ENCODE assay signal across 10 mouse cellular contexts in genomic region chr19:44312007-44312360, GRCm38 (mm10). TPM values are rescaled to one million over a fixed set of nuclear protein-coding genes. Genes with fewer than 3 reads are reported as not detected.
DNase-seq lines count a peak whose midpoint lies in the region; ATAC-seq and TF ChIP-seq lines count a peak whose summit lies in the region.
"Had no signal": no experiment of that assay in that cellular context is flagged by ENCODE, and none has a peak within 500 bp of the region (broad histone marks: within the 10 kb centered on the region; RNA-seq: fewer than 3 reads in every experiment).

No protein-coding gene starts in this region.

- H3K4me1 ChIP-seq in forebrain, embryonic 13.5 days = peaks cover 33% of the 10 kb centered on the region
- H3K4me1 ChIP-seq in forebrain, embryonic 12.5 days = peaks cover 39% of the 10 kb centered on the region
- peaks cover 27% of the 10 kb centered on the region for H3K4me1 ChIP-seq in lung, embryonic 15.5 days
- peaks cover 3% of the 10 kb centered on the region; the same call in 1 of the 2 replicates for H3K4me1 ChIP-seq in hindbrain, postnatal 0 days (ENCODE audit: insufficient read depth, low read length)
- no peaks in the 10 kb centered on the region; the same call in 1 of the 2 replicates for H3K4me1 ChIP-seq in stomach, postnatal 0 days (replicated peaks; ENCODE audit: control insufficient read depth, insufficient read depth)

- WGBS in forebrain, embryonic 13.5 days = 21% methylated on average over 4 of the region's 4 CpGs
- WGBS in forebrain, embryonic 12.5 days = 15% methylated on average over 4 of the region's 4 CpGs
- 31% methylated on average over 4 of the region's 4 CpGs for whole genome bisulfite sequencing in lung, embryonic 15.5 days
- 13% methylated on average over 4 of the region's 4 CpGs for WGBS in hindbrain, postnatal 0 days
- 33% methylated on average over 4 of the region's 4 CpGs for WGBS in stomach, postnatal 0 days

- H3K4me3 ChIP-seq in forebrain, embryonic 13.5 days = no peak overlapping the region
- H3K4me3 ChIP-seq in forebrain, embryonic 12.5 days (replicated peaks) = no peak overlapping the region
- no peak overlapping the region for H3K4me3 ChIP-seq in lung, embryonic 15.5 days
- no peak overlapping the region for H3K4me3 ChIP-seq in hindbrain, postnatal 0 days (ENCODE audit: low read length)
- H3K4me3 ChIP-seq in stomach, postnatal 0 days (ENCODE audit: low read depth, low read length) = no peak overlapping the region
- H3K4me3 ChIP-seq: embryonic facial prominence, embryonic 15.5 days had no signal

- H3K9me3 ChIP-seq in forebrain, embryonic 13.5 days (replicated peaks) = no peaks in the 10 kb centered on the region
- no peaks in the 10 kb centered on the region for H3K9me3 ChIP-seq in forebrain, embryonic 12.5 days
- H3K9me3 ChIP-seq in lung, embryonic 15.5 days = no peaks in the 10 kb centered on the region
- H3K9me3 ChIP-seq in hindbrain, postnatal 0 days (ENCODE audit: low read length) = no peaks in the 10 kb centered on the region
- no peaks in the 10 kb centered on the region for H3K9me3 ChIP-seq in stomach, postnatal 0 days (ENCODE audit: control insufficient read depth, low read length)
- H3K9me3 ChIP-seq: embryonic facial prominence, embryonic 15.5 days had no signal

- no peaks in the 10 kb centered on the region for H3K27me3 ChIP-seq in forebrain, embryonic 13.5 days
- H3K27me3 ChIP-seq in forebrain, embryonic 12.5 days = no peaks in the 10 kb centered on the region; the same call in 1 of the 2 replicates
- H3K27me3 ChIP-seq in lung, embryonic 15.5 days = no peaks in the 10 kb centered on the region
- H3K27me3 ChIP-seq in hindbrain, postnatal 0 days (ENCODE audit: insufficient read depth, low read length) = no peaks in the 10 kb centered on the region
- H3K27me3 ChIP-seq in stomach, postnatal 0 days (ENCODE audit: control insufficient read depth, insufficient read depth, low read length) = no peaks in the 10 kb centered on the region
- H3K27me3 ChIP-seq: embryonic facial prominence, embryonic 15.5 days had no signal

- TF ChIP-seq CTCF in hindbrain, postnatal 0 days (IDR thresholded peaks at IDR 0.05; ENCODE audit: low read depth) = no peak
- TF ChIP-seq CTCF in stomach, postnatal 0 days (IDR thresholded peaks at IDR 0.05; ENCODE audit: low read depth) = no peak

- H3K27ac ChIP-seq in forebrain, embryonic 13.5 days = peak overlapping the region; percentile 42; the same call in 1 of the 2 replicates
- no peak overlapping the region for H3K27ac ChIP-seq in forebrain, embryonic 12.5 days
- peak overlapping the region; percentile 26; the same call in 1 of the 2 replicates for H3K27ac ChIP-seq in lung, embryonic 15.5 days
- H3K27ac ChIP-seq in hindbrain, postnatal 0 days = peak overlapping the region; percentile 51; the same call in 1 of the 2 replicates
- H3K27ac ChIP-seq in stomach, postnatal 0 days (replicated peaks) = no peak overlapping the region
- H3K27ac ChIP-seq: embryonic facial prominence, embryonic 15.5 days; liver, embryonic 14.5 days had no signal

- no peak overlapping the region for H3K4me2 ChIP-seq in forebrain, embryonic 13.5 days
- H3K4me2 ChIP-seq in forebrain, embryonic 12.5 days = no peak overlapping the region
- H3K4me2 ChIP-seq in lung, embryonic 15.5 days = no peak overlapping the region
- H3K4me2 ChIP-seq in hindbrain, postnatal 0 days (ENCODE audit: low read depth, low read length) = no peak overlapping the region
- no peak overlapping the region for H3K4me2 ChIP-seq in stomach, postnatal 0 days (replicated peaks; ENCODE audit: low read depth)
- H3K4me2 ChIP-seq: embryonic facial prominence, embryonic 15.5 days had no signal

- no peak for DNase-seq in lung, postnatal 4 days
- peak; percentile 65 for DNase-seq in hindbrain, postnatal 0 days (ENCODE audit: low spot score)
- DNase-seq in stomach, postnatal 0 days (ENCODE audit: low spot score) = peak; percentile 34
- no peak for DNase-seq in thymus, postnatal 36 days
- no peak for DNase-seq in thymus, postnatal 10 days (ENCODE audit: low spot score in 2 of 2)

- peaks cover 24% of the 10 kb centered on the region for H3K36me3 ChIP-seq in forebrain, embryonic 13.5 days (ENCODE audit: poor library complexity, severe bottlenecking)
- peaks cover 18% of the 10 kb centered on the region for H3K36me3 ChIP-seq in forebrain, embryonic 12.5 days (replicated peaks)
- peaks cover 19% of the 10 kb centered on the region for H3K36me3 ChIP-seq in lung, embryonic 15.5 days
- no peaks in the 10 kb centered on the region for H3K36me3 ChIP-seq in hindbrain, postnatal 0 days (ENCODE audit: insufficient read depth, low read length)
- peaks cover 8% of the 10 kb centered on the region; the same call in 1 of the 2 replicates for H3K36me3 ChIP-seq in stomach, postnatal 0 days (ENCODE audit: control insufficient read depth, insufficient read depth, low read length)

- no peak for TF ChIP-seq EP300 in stomach, postnatal 0 days (optimal IDR thresholded peaks at IDR 0.05)

- ATAC-seq in forebrain, embryonic 13.5 days = no peak
- no peak for ATAC-seq in forebrain, embryonic 12.5 days (ENCODE audit: low FRiP score)
- no peak for ATAC-seq in lung, embryonic 15.5 days (ENCODE audit: borderline replicate concordance, extremely low read depth, low FRiP score, low TSS enrichment)
- peak; percentile 38; the same call in 1 of the 2 replicates for ATAC-seq in hindbrain, postnatal 0 days
- 0 out of 2 replicates have a peak, but pooled peaks have one; percentile 19 for ATAC-seq in stomach, postnatal 0 days (ENCODE audit: low FRiP score, low TSS enrichment)

- H3K9ac ChIP-seq in forebrain, embryonic 13.5 days = no peak overlapping the region
- no peak overlapping the region for H3K9ac ChIP-seq in forebrain, embryonic 12.5 days
- H3K9ac ChIP-seq in lung, embryonic 15.5 days = no peak overlapping the region
- H3K9ac ChIP-seq in hindbrain, postnatal 0 days (replicated peaks; ENCODE audit: low read length) = 0 out of 2 replicates have a peak overlapping the region, but pooled peaks have one; percentile 17
- H3K9ac ChIP-seq in stomach, postnatal 0 days (ENCODE audit: low read length) = no peak overlapping the region
- H3K9ac ChIP-seq: embryonic facial prominence, embryonic 15.5 days; liver, embryonic 14.5 days had no signal

RNA-seq across cellular contexts. Expression of gene Scd2, which starts 18.5 kb away (rescaled TPM):
- polyA plus RNA-seq in forebrain, embryonic 13.5 days (2015; fragmentation: Nextera tagmentation; extraction: Ambion mirVana) = 247 and 288 TPM in 2 replicates
- polyA plus RNA-seq in forebrain, embryonic 12.5 days (2016; fragmentation: Nextera tagmentation; extraction: Ambion mirVana) = 470 and 492 TPM in 2 replicates
- polyA plus RNA-seq in lung, embryonic 15.5 days (2015; fragmentation: Nextera tagmentation; extraction: Ambion mirVana) = 210 and 224 TPM in 2 replicates
- total RNA-seq in hindbrain, postnatal 0 days (2014; rRNA removed) = 1,071 and 1,235 TPM in 2 replicates
- polyA plus RNA-seq in hindbrain, postnatal 0 days (2015; fragmentation: Nextera tagmentation; extraction: Ambion mirVana) = 274 and 291 TPM in 2 replicates
- polyA plus RNA-seq in stomach, postnatal 0 days (2015; fragmentation: Nextera tagmentation; extraction: Ambion mirVana) = 29.5 and 34.0 TPM in 2 replicates

RNA-seq across cellular contexts. Expression of gene Scd4, which starts 20.9 kb away (rescaled TPM):
- 0.16 and 0.23 TPM in 2 replicates for polyA plus RNA-seq in forebrain, embryonic 13.5 days (2015; fragmentation: Nextera tagmentation; extraction: Ambion mirVana)
- 0.15 and 0.29 TPM in 2 replicates for polyA plus RNA-seq in forebrain, embryonic 12.5 days (2016; fragmentation: Nextera tagmentation; extraction: Ambion mirVana)
- 0.15 and 0.35 TPM in 2 replicates for polyA plus RNA-seq in lung, embryonic 15.5 days (2015; fragmentation: Nextera tagmentation; extraction: Ambion mirVana)
- total RNA-seq in hindbrain, postnatal 0 days (2014; rRNA removed) = 0.84 and 1.5 TPM in 2 replicates
- 0.09 and 0.16 TPM in 2 replicates for polyA plus RNA-seq in hindbrain, postnatal 0 days (2015; fragmentation: Nextera tagmentation; extraction: Ambion mirVana)
- polyA plus RNA-seq in stomach, postnatal 0 days (2015; fragmentation: Nextera tagmentation; extraction: Ambion mirVana) = 0.08 TPM in 1 of 2 replicates, not detected in the other

Comparison
In these comparisons a context has a peak if more than half of its experiments do, and no peak if none do; other contexts are left out.
1. H3K27ac ChIP-seq: peak in forebrain, embryonic 13.5 days (single experiment), lung, embryonic 15.5 days (single experiment) and hindbrain, postnatal 0 days (single experiment); none in forebrain, embryonic 12.5 days (single experiment) and stomach, postnatal 0 days (single experiment).
2. ATAC-seq: peak in hindbrain, postnatal 0 days (single experiment) and stomach, postnatal 0 days (single experiment); none in forebrain, embryonic 13.5 days (single experiment), forebrain, embryonic 12.5 days (single experiment) and lung, embryonic 15.5 days (single experiment).
3. DNase-seq: peak in hindbrain, postnatal 0 days (single experiment) and stomach, postnatal 0 days (single experiment); none in lung, postnatal 4 days (0 of 2), thymus, postnatal 36 days (0 of 2) and thymus, postnatal 10 days (0 of 2).